Comparison of ENCODE assay signal across 8 mouse cellular contexts in genomic region chr11:100969744-100970556, GRCm38 (mm10). TPM values are rescaled to one million over a fixed set of nuclear protein-coding genes. Genes with fewer than 3 reads are reported as not detected.
DNase-seq lines count a peak whose midpoint lies in the region; ATAC-seq and TF ChIP-seq lines count a peak whose summit lies in the region.

No protein-coding gene starts in this region.

- WGBS in embryonic facial prominence, embryonic 10.5 days: 1% methylated on average over 65 of the region's 65 CpGs
- under 1% methylated on average over 62 of the region's 65 CpGs for WGBS in lung, embryonic 16.5 days

- peak overlapping the region; percentile 76 for H3K4me2 ChIP-seq in lung, embryonic 16.5 days (ENCODE audit: low read depth, low read length)

- H3K9ac ChIP-seq in lung, embryonic 16.5 days (ENCODE audit: low read length): peak overlapping the region; percentile 84

- H3K27me3 ChIP-seq in embryonic facial prominence, embryonic 10.5 days (replicated peaks; ENCODE audit: low read depth, poor library complexity, severe bottlenecking): peaks cover 100% of the 10 kb centered on the region
- H3K27me3 ChIP-seq in lung, embryonic 16.5 days (ENCODE audit: control insufficient read depth, insufficient read depth, low read depth, low read length): no peaks in the 10 kb centered on the region

- ATAC-seq in lung, embryonic 16.5 days (ENCODE audit: low read depth): peak; percentile 78

- H3K4me3 ChIP-seq in layer of hippocampus, adult 2 months: peak overlapping the region; percentile 59
- peak overlapping the region; percentile 51 for H3K4me3 ChIP-seq in embryonic facial prominence, embryonic 10.5 days
- H3K4me3 ChIP-seq in lung, embryonic 16.5 days (ENCODE audit: low read length): peak overlapping the region; percentile 70

- H3K27ac ChIP-seq in layer of hippocampus, adult 2 months: peak overlapping the region; percentile 71
- H3K27ac ChIP-seq in embryonic facial prominence, embryonic 10.5 days (replicated peaks): peak overlapping the region; percentile 48; the same call in 1 of the 2 replicates
- peak overlapping the region; percentile 92 for H3K27ac ChIP-seq in lung, embryonic 16.5 days (ENCODE audit: low read length)

- no peak for TF ChIP-seq CTCF in layer of hippocampus, adult 2 months (conservative IDR thresholded peaks at IDR 0.05)

- peaks cover 19% of the 10 kb centered on the region for H3K4me1 ChIP-seq in embryonic facial prominence, embryonic 10.5 days
- H3K4me1 ChIP-seq in lung, embryonic 16.5 days (replicated peaks; ENCODE audit: control insufficient read depth, insufficient read depth, low read length): peaks cover 33% of the 10 kb centered on the region

- no peaks in the 10 kb centered on the region for H3K9me3 ChIP-seq in embryonic facial prominence, embryonic 10.5 days
- no peaks in the 10 kb centered on the region for H3K9me3 ChIP-seq in lung, embryonic 16.5 days (ENCODE audit: control insufficient read depth, low read length)

- DNase-seq in layer of hippocampus, adult 2 months (ENCODE audit: low spot score in 2 of 2): no peak
- DNase-seq in layer of hippocampus, postnatal 36 days: no peak
- peak; percentile 55 for DNase-seq in embryonic facial prominence, embryonic 10.5 days (ENCODE audit: low spot score)
- DNase-seq in heart, adult 9 months (ENCODE audit: low spot score in 2 of 2): peak; percentile 84 to 86
- peak; percentile 34 to 42 for DNase-seq in kidney, adult 8-10 months
- peak; percentile 20 for DNase-seq in retina, embryonic 14.5 days (ENCODE audit: low spot score)
- DNase-seq in right cerebral cortex, postnatal 25 days: no peak

- no peaks in the 10 kb centered on the region for H3K36me3 ChIP-seq in embryonic facial prominence, embryonic 10.5 days (replicated peaks)
- peaks cover 3% of the 10 kb centered on the region for H3K36me3 ChIP-seq in lung, embryonic 16.5 days (ENCODE audit: control insufficient read depth, insufficient read depth, low read length)

RNA-seq across cellular contexts. Expression of gene Cavin1, which starts 0.7 kb away (rescaled TPM):
- total RNA-seq in layer of hippocampus, adult 2 months (2021): 10 to 100 TPM; 14.3 to 16.3 TPM
- total RNA-seq in layer of hippocampus, postnatal 36 days (2021): 10 to 100 TPM; 12.4 to 14.5 TPM
- polyA plus RNA-seq in embryonic facial prominence, embryonic 10.5 days (2016; fragmentation: Nextera tagmentation; extraction: Ambion mirVana): 20.6 and 23.5 TPM in 2 replicates
- polyA plus RNA-seq in lung, embryonic 16.5 days (2015; fragmentation: Nextera tagmentation; extraction: Ambion mirVana): 461 and 464 TPM in 2 replicates

RNA-seq across cellular contexts. Expression of gene Stat3, which starts 30.6 kb away (rescaled TPM):
- total RNA-seq in layer of hippocampus, adult 2 months (2021): 10 to 100 TPM; 39.5 to 42.3 TPM
- 10 to 100 TPM; 34.2 to 44.7 TPM for total RNA-seq in layer of hippocampus, postnatal 36 days (2021)
- 22.5 and 22.8 TPM in 2 replicates for polyA plus RNA-seq in embryonic facial prominence, embryonic 10.5 days (2016; fragmentation: Nextera tagmentation; extraction: Ambion mirVana)
- 58.5 and 63.7 TPM in 2 replicates for polyA plus RNA-seq in lung, embryonic 16.5 days (2015; fragmentation: Nextera tagmentation; extraction: Ambion mirVana)

RNA-seq across cellular contexts. Expression of gene Atp6v0a1, which starts 39.3 kb away (rescaled TPM):
- total RNA-seq in layer of hippocampus, adult 2 months (2021): 100 to 1,000 TPM; 457 to 476 TPM
- total RNA-seq in layer of hippocampus, postnatal 36 days (2021): 100 to 1,000 TPM; 464 to 482 TPM
- polyA plus RNA-seq in embryonic facial prominence, embryonic 10.5 days (2016; fragmentation: Nextera tagmentation; extraction: Ambion mirVana): 30.1 and 30.5 TPM in 2 replicates
- polyA plus RNA-seq in lung, embryonic 16.5 days (2015; fragmentation: Nextera tagmentation; extraction: Ambion mirVana): 36.7 and 36.9 TPM in 2 replicates

Comparison
In these comparisons a context has a peak if more than half of its experiments do, and no peak if none do; other contexts are left out.
1. DNase-seq: peak in embryonic facial prominence, embryonic 10.5 days (single experiment), heart, adult 9 months (2 of 2), kidney, adult 8-10 months (2 of 2) and retina, embryonic 14.5 days (single experiment); none in layer of hippocampus, adult 2 months (0 of 2), layer of hippocampus, postnatal 36 days (0 of 2) and right cerebral cortex, postnatal 25 days (single experiment).
2. Peak in every context shown above with its lines, with median percentiles within 50 percentile points of each other: H3K27ac ChIP-seq and H3K4me3 ChIP-seq.